ENCODE assay signal across 8 mouse cellular contexts in genomic region chr7:135735691-135736580, GRCm38 (mm10). TPM values are rescaled to one million over a fixed set of nuclear protein-coding genes. Genes with fewer than 3 reads are reported as not detected.
DNase-seq lines count a peak whose midpoint lies in the region; ATAC-seq and TF ChIP-seq lines count a peak whose summit lies in the region.

No protein-coding gene starts in this region.

- no peaks in the 10 kb centered on the region for H3K36me3 ChIP-seq in kidney, embryonic 14.5 days (ENCODE audit: control insufficient read depth, insufficient read depth, low read length)
- H3K36me3 ChIP-seq in limb, embryonic 15.5 days = no peaks in the 10 kb centered on the region
- no peaks in the 10 kb centered on the region for H3K36me3 ChIP-seq in midbrain, postnatal 0 days (ENCODE audit: insufficient read depth, low read length)

- WGBS in bone marrow, adult 2 months = 4% methylated on average over 31 of the region's 31 CpGs
- 18% methylated on average over 31 of the region's 31 CpGs for WGBS in kidney, embryonic 14.5 days
- 21% methylated on average over 31 of the region's 31 CpGs for WGBS in limb, embryonic 15.5 days
- 15% methylated on average over 31 of the region's 31 CpGs for WGBS in midbrain, postnatal 0 days

- ATAC-seq in kidney, embryonic 14.5 days (ENCODE audit: low FRiP score, low TSS enrichment) = peak; percentile 97
- peak; percentile 88 for ATAC-seq in limb, embryonic 15.5 days (ENCODE audit: insufficient number of reproducible peaks, low FRiP score, low TSS enrichment, low read depth)
- ATAC-seq in midbrain, postnatal 0 days (ENCODE audit: low FRiP score) = peak; percentile 82

- peak; percentile 67 for DNase-seq in 3T3-L1 (ENCODE audit: low read depth, low spot score)
- peak; percentile 72 to 81 for DNase-seq in heart, adult 9 months (ENCODE audit: low spot score in 2 of 2)
- peak; percentile 92 for DNase-seq in midbrain, postnatal 0 days (ENCODE audit: low spot score)
- peak; percentile 85 to 88 for DNase-seq in spleen, postnatal 14 days (ENCODE audit: low spot score in 2 of 2)

- H3K4me3 ChIP-seq in bone marrow, adult 2 months (replicated peaks; ENCODE audit: control insufficient read depth, low read depth, low read length) = peak overlapping the region; percentile 46
- no peak overlapping the region for H3K4me3 ChIP-seq in embryonic fibroblast, embryonic 13.5 days (ENCODE audit: insufficient read depth, low read length)
- peak overlapping the region; percentile 8; the same call in 1 of the 2 replicates for H3K4me3 ChIP-seq in kidney, embryonic 14.5 days (ENCODE audit: low read length)
- H3K4me3 ChIP-seq in limb, embryonic 15.5 days = peak overlapping the region; percentile 25
- H3K4me3 ChIP-seq in midbrain, postnatal 0 days (ENCODE audit: low read depth, low read length) = peak overlapping the region; percentile 14; the same call in 1 of the 2 replicates

- H3K27ac ChIP-seq in bone marrow, adult 2 months (ENCODE audit: control insufficient read depth, insufficient read depth, low read depth, low read length, poor library complexity) = peak overlapping the region; percentile 72
- no peak overlapping the region for H3K27ac ChIP-seq in embryonic fibroblast, embryonic 13.5 days (ENCODE audit: insufficient read depth, low read length)
- H3K27ac ChIP-seq in kidney, embryonic 14.5 days (ENCODE audit: low read depth, low read length) = no peak overlapping the region
- H3K27ac ChIP-seq in limb, embryonic 15.5 days = peak overlapping the region; percentile 67
- H3K27ac ChIP-seq in midbrain, postnatal 0 days (ENCODE audit: low read depth, low read length) = peak overlapping the region; percentile 38; the same call in 1 of the 2 replicates

- H3K27me3 ChIP-seq in kidney, embryonic 14.5 days (ENCODE audit: control insufficient read depth, insufficient read depth, low read length) = no peaks in the 10 kb centered on the region
- H3K27me3 ChIP-seq in limb, embryonic 15.5 days = no peaks in the 10 kb centered on the region
- H3K27me3 ChIP-seq in midbrain, postnatal 0 days (ENCODE audit: insufficient read depth, low read length) = no peaks in the 10 kb centered on the region

- H3K9ac ChIP-seq in kidney, embryonic 14.5 days (ENCODE audit: low read depth, low read length) = peak overlapping the region; percentile 19; the same call in 1 of the 2 replicates
- no peak overlapping the region for H3K9ac ChIP-seq in limb, embryonic 15.5 days
- 0 out of 2 replicates have a peak overlapping the region, but pooled peaks have one; percentile 19 for H3K9ac ChIP-seq in midbrain, postnatal 0 days (replicated peaks; ENCODE audit: low read length, poor library complexity, severe bottlenecking)

- peaks cover 1% of the 10 kb centered on the region; the same call in 1 of the 2 replicates for H3K4me1 ChIP-seq in bone marrow, adult 2 months (ENCODE audit: control insufficient read depth, insufficient read depth, low read length)
- no peaks in the 10 kb centered on the region for H3K4me1 ChIP-seq in embryonic fibroblast, embryonic 13.5 days (ENCODE audit: control insufficient read depth, insufficient read depth, low read length)
- H3K4me1 ChIP-seq in kidney, embryonic 14.5 days (ENCODE audit: control insufficient read depth, insufficient read depth, low read length) = no peaks in the 10 kb centered on the region
- peaks cover 14% of the 10 kb centered on the region for H3K4me1 ChIP-seq in limb, embryonic 15.5 days
- H3K4me1 ChIP-seq in midbrain, postnatal 0 days (ENCODE audit: insufficient read depth, low read length) = no peaks in the 10 kb centered on the region

- H3K9me3 ChIP-seq in kidney, embryonic 14.5 days (ENCODE audit: control insufficient read depth, low read length) = no peaks in the 10 kb centered on the region
- no peaks in the 10 kb centered on the region for H3K9me3 ChIP-seq in limb, embryonic 15.5 days
- H3K9me3 ChIP-seq in midbrain, postnatal 0 days (ENCODE audit: low read length) = no peaks in the 10 kb centered on the region

- H3K4me2 ChIP-seq in kidney, embryonic 14.5 days (replicated peaks; ENCODE audit: low read depth, low read length) = peak overlapping the region; percentile 33
- peak overlapping the region; percentile 47 for H3K4me2 ChIP-seq in limb, embryonic 15.5 days
- H3K4me2 ChIP-seq in midbrain, postnatal 0 days (ENCODE audit: low read depth, low read length, poor library complexity, severe bottlenecking) = peak overlapping the region; percentile 51

- peak; percentile 51; the same call in 1 of the 2 replicates for TF ChIP-seq POLR2A in bone marrow, adult 2 months (IDR thresholded peaks at IDR 0.05; ENCODE audit: borderline replicate concordance, control insufficient read depth, low read depth, low read length)
- no peak for TF ChIP-seq POLR2A in embryonic fibroblast, embryonic 13.5 days (IDR thresholded peaks at IDR 0.05; ENCODE audit: low read depth, low read length)

- peak; percentile 95 for TF ChIP-seq CTCF in bone marrow, adult 2 months (IDR thresholded peaks at IDR 0.05; ENCODE audit: control insufficient read depth, insufficient read depth, low read length)
- peak; percentile 78 for TF ChIP-seq CTCF in embryonic fibroblast, embryonic 13.5 days (IDR thresholded peaks at IDR 0.05; ENCODE audit: borderline replicate concordance, insufficient read depth, low read length)
- peak; percentile 93 for TF ChIP-seq CTCF in midbrain, postnatal 0 days (IDR thresholded peaks at IDR 0.05)

RNA-seq across cellular contexts. Expression of gene Mki67, which starts 19.8 kb away (rescaled TPM):
- 203 and 249 TPM in 2 replicates for polyA plus RNA-seq in bone marrow, adult 2 months (2011; ENCODE audit: insufficient read depth, insufficient read length, low replicate concordance, missing spikeins)
- 76.0 and 120 TPM in 2 replicates for polyA plus RNA-seq in embryonic fibroblast, embryonic 13.5 days (2011; ENCODE audit: insufficient read length, low read depth, missing spikeins)
- 50.8 and 67.1 TPM in 2 replicates for polyA plus RNA-seq in kidney, embryonic 14.5 days (2014; fragmentation: Nextera tagmentation; extraction: Ambion mirVana)
- polyA plus RNA-seq in limb, embryonic 15.5 days (2015; fragmentation: Nextera tagmentation; extraction: Ambion mirVana) = 30.4 and 35.2 TPM in 2 replicates
- total RNA-seq in midbrain, postnatal 0 days (2014; rRNA removed) = 6.3 and 8.9 TPM in 2 replicates
- polyA plus RNA-seq in midbrain, postnatal 0 days (2015; fragmentation: Nextera tagmentation; extraction: Ambion mirVana) = 1.4 and 2.1 TPM in 2 replicates

Comparison
In these comparisons a context has a peak if more than half of its experiments do, and no peak if none do; other contexts are left out.
1. H3K27ac ChIP-seq: peak in bone marrow, adult 2 months (single experiment), limb, embryonic 15.5 days (single experiment) and midbrain, postnatal 0 days (single experiment); none in embryonic fibroblast, embryonic 13.5 days (single experiment) and kidney, embryonic 14.5 days (single experiment).
2. RNA of gene Mki67, which starts 19.8 kb away (polyA plus RNA-seq): 203 to 249 TPM in bone marrow, adult 2 months, 76.0 to 120 TPM in embryonic fibroblast, embryonic 13.5 days, 50.8 to 67.1 TPM in kidney, embryonic 14.5 days and 30.4 to 35.2 TPM in limb, embryonic 15.5 days; 1.4 to 2.1 TPM in midbrain, postnatal 0 days; every median in the first group is over 10 times any median in the second.
3. Peak in every context shown above with its lines, with median percentiles within 50 percentile points of each other: DNase-seq, CTCF ChIP-seq, ATAC-seq and H3K4me2 ChIP-seq.